Mouse (Mus musculus) spleen, adult 2 months (tissue): ENCODE results near the gene Adgrv1.

Experiments
- CTCF ChIP-seq: fragments of 200-500 bp; IDR thresholded peaks from 2 replicates; pipeline ENCODE4 v1.5.1; 2011; ENCODE audit warnings: mild to moderate bottlenecking, inconsistent platforms; ENCODE audit not compliant: insufficient read depth, insufficient read length, insufficient replicate concordance; ENCODE audit errors: extremely low read depth
- POLR2A ChIP-seq: fragments of 200-500 bp; IDR thresholded peaks from 2 replicates; pipeline ENCODE4 v1.6.1; 2011; ENCODE audit warnings: low read depth, low read length, inconsistent platforms

- no peak for TF ChIP-seq CTCF
- TF ChIP-seq POLR2A, result no peak
These were observed 35.9 kb downstream of the Adgrv1 start for GRCm38 (mm10) chr13:81596910-81597607.
